ENCODE assay signal across 13 mouse cellular contexts in the genomic region with DNA sequence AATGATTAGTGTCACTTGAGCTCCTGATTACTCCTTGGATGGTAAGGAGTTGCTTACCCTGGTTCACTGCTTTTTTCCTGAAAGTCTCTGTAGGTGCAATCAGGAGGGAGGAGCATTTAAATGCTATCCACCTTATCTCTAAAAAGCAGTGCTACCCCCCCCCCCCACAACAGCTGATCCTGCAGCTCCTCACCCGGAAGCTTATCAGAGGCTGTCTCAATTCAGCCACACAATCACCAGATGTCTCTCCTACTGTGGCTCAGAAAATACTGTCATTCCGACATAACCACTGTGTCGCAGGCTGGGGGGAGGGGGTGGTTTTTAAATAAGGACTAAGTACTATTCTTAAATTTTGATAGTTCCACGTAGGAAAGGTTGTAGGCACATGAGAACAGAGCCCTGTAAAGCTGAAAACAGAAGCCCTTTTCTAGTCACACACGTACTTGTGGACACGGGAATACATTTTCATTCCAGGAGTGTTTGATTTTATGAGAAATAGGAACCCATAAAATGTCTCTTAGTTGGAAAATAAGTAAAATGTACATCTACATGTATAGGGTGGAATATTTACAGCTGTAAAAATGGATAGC. TPM values are rescaled to one million over a fixed set of nuclear protein-coding genes. Genes with fewer than 3 reads are reported as not detected.
DNase-seq lines count a peak whose midpoint lies in the region; ATAC-seq and TF ChIP-seq lines count a peak whose summit lies in the region.
"Had no signal": no experiment of that assay in that cellular context is flagged by ENCODE, and none has a peak within 500 bp of the region (broad histone marks: within the 10 kb centered on the region; RNA-seq: fewer than 3 reads in every experiment).

No protein-coding gene starts in this region.

- H3K27ac ChIP-seq in gastrocnemius, adult 2 months: peak overlapping the region; percentile 97
- no peak overlapping the region for H3K27ac ChIP-seq in limb, embryonic 14.5 days (replicated peaks; ENCODE audit: low read depth, low read length)
- no peak overlapping the region for H3K27ac ChIP-seq in limb, embryonic 10.5 days
- H3K27ac ChIP-seq: midbrain, embryonic 13.5 days had no signal

- no peak for DNase-seq in gastrocnemius, adult 2 months
- DNase-seq in gastrocnemius, adult 8-10 months (ENCODE audit: low spot score in 2 of 2): no peak
- no peak for DNase-seq in limb, embryonic 14.5 days (ENCODE audit: low spot score)
- no peak for DNase-seq in limb, embryonic 10.5 days (ENCODE audit: low spot score)
- no peak for DNase-seq in neural tube, embryonic 10.5 days (ENCODE audit: extremely low spot score, low spot score)
- DNase-seq in lung, postnatal 4 days: no peak
- DNase-seq: gastrocnemius, postnatal 25 days; kidney, postnatal 36 days; lung, adult 18-20 months had no signal

- WGBS in limb, embryonic 14.5 days: 31% methylated on average over 6 of the region's 6 CpGs
- 63% methylated on average over 6 of the region's 6 CpGs for WGBS in limb, embryonic 10.5 days

- H3K4me2 ChIP-seq in limb, embryonic 14.5 days (replicated peaks; ENCODE audit: low read depth, low read length, severe bottlenecking): no peak overlapping the region
- H3K4me2 ChIP-seq: midbrain, embryonic 13.5 days had no signal

- H3K36me3 ChIP-seq in limb, embryonic 14.5 days (ENCODE audit: control insufficient read depth, insufficient read depth, low read length): no peaks in the 10 kb centered on the region
- H3K36me3 ChIP-seq in limb, embryonic 10.5 days: no peaks in the 10 kb centered on the region
- H3K36me3 ChIP-seq: midbrain, embryonic 13.5 days had no signal

- H3K9me3 ChIP-seq in limb, embryonic 14.5 days (ENCODE audit: control insufficient read depth, low read length): no peaks in the 10 kb centered on the region
- no peaks in the 10 kb centered on the region for H3K9me3 ChIP-seq in limb, embryonic 10.5 days (replicated peaks)
- H3K9me3 ChIP-seq: midbrain, embryonic 13.5 days had no signal

- intact Hi-C loops in gastrocnemius, adult 2 months (cut with DNase I): no loop called here

- no peaks in the 10 kb centered on the region for H3K27me3 ChIP-seq in limb, embryonic 14.5 days (ENCODE audit: control insufficient read depth, insufficient read depth, low read length)
- H3K27me3 ChIP-seq in limb, embryonic 10.5 days (ENCODE audit: low read depth, poor library complexity, severe bottlenecking): no peaks in the 10 kb centered on the region
- H3K27me3 ChIP-seq: midbrain, embryonic 13.5 days had no signal

- no peak for TF ChIP-seq CTCF in gastrocnemius, adult 2 months (IDR thresholded peaks at IDR 0.05)

- H3K9ac ChIP-seq in limb, embryonic 14.5 days (ENCODE audit: low read depth, low read length, severe bottlenecking): no peak overlapping the region
- H3K9ac ChIP-seq: midbrain, embryonic 13.5 days had no signal

- peak overlapping the region; percentile 80 for H3K4me3 ChIP-seq in gastrocnemius, adult 2 months
- 0 out of 2 replicates have a peak overlapping the region, but pooled peaks have one; percentile 4 for H3K4me3 ChIP-seq in limb, embryonic 14.5 days (replicated peaks; ENCODE audit: low read length)
- no peak overlapping the region for H3K4me3 ChIP-seq in limb, embryonic 10.5 days
- H3K4me3 ChIP-seq: midbrain, embryonic 13.5 days had no signal

- no peaks in the 10 kb centered on the region for H3K4me1 ChIP-seq in limb, embryonic 14.5 days (ENCODE audit: control insufficient read depth, insufficient read depth, low read length)
- peaks cover 7% of the 10 kb centered on the region; the same call in 1 of the 2 replicates for H3K4me1 ChIP-seq in limb, embryonic 10.5 days
- H3K4me1 ChIP-seq: midbrain, embryonic 13.5 days had no signal

- TF ChIP-seq POLR2A in limb, embryonic 14.5 days (IDR thresholded peaks at IDR 0.05; ENCODE audit: borderline replicate concordance, extremely low read depth, insufficient read depth, insufficient read length): no peak

- no peak for ATAC-seq in limb, embryonic 14.5 days (ENCODE audit: low FRiP score, low read depth)
- ATAC-seq in granulocyte monocyte progenitor cell, adult 5-6 weeks (replicated peaks; ENCODE audit: poor library complexity, severe bottlenecking): peak; percentile 56
- ATAC-seq in megakaryocyte progenitor cell, adult 5-6 weeks (replicated peaks; ENCODE audit: poor library complexity): peak; percentile 97
- ATAC-seq: forebrain, embryonic 16.5 days; midbrain, embryonic 13.5 days had no signal

RNA-seq across cellular contexts. Expression of a gene that starts 11.3 kb away (rescaled TPM):
- 10 to 100 TPM; 23.7 to 33.6 TPM for total RNA-seq in gastrocnemius, adult 2 months (2021)
- total RNA-seq in gastrocnemius, adult 8-10 months (2022): 10 to 100 TPM; 25.0 to 34.8 (median 27.7) TPM
- polyA plus RNA-seq in limb, embryonic 14.5 days (2012; rRNA removed): 15.2 and 23.5 TPM in 2 replicates
- polyA plus RNA-seq in limb, embryonic 14.5 days (2014; fragmentation: Nextera tagmentation; extraction: Ambion mirVana): 45.9 and 47.0 TPM in 2 replicates
- polyA plus RNA-seq in limb, embryonic 10.5 days (2016; fragmentation: Nextera tagmentation; extraction: Ambion mirVana): 27.0 and 32.0 TPM in 2 replicates
- total RNA-seq in granulocyte monocyte progenitor cell, adult 5-6 weeks (2014; fragmentation: Nextera tagmentation): 54.1 and 65.1 TPM in 2 replicates
- 104 and 123 TPM in 2 replicates for total RNA-seq in granulocyte monocyte progenitor cell, adult 5-6 weeks (2017)
- total RNA-seq in megakaryocyte progenitor cell, adult 5-6 weeks (2015): 75.1 and 76.5 TPM in 2 replicates
- total RNA-seq in megakaryocyte progenitor cell, adult 5-6 weeks (2017): 101 and 114 TPM in 2 replicates
